Mouse (Mus musculus) T-cell, adult 2 months (primary cell): ENCODE results near the gene Psmb6.
"Not testable (repeated sequence)": the region's sequence is repeated elsewhere in the genome, so short reads cannot be mapped to it uniquely, and the experiment has no call there.

Experiments
- DNase-seq: peaks from one replicate; pipeline ENCODE4 v3.0.0; 2022; ENCODE audit warnings: low spot score

Gene Psmb6

GRCm38 (mm10) chr11:70570614-70571013 lies 45.4 kb downstream of the Psmb6 start:
- DNase-seq, result not testable (repeated sequence)

- DNase-seq, result no peak
Measured at GRCm38 (mm10) chr11:70571641-70572040, 46.5 kb downstream of the Psmb6 start.

- no peak for DNase-seq
Measured at GRCm38 (mm10) chr11:70572348-70572902, 47.3 kb downstream of the Psmb6 start.

- no peak for DNase-seq
Measured at GRCm38 (mm10) chr11:70573872-70574271, 48.7 kb downstream of the Psmb6 start.

GRCm38 (mm10) chr11:70577201-70577600 lies 52.0 kb downstream of the Psmb6 start:
- no peak for DNase-seq
